20 mouse cellular contexts compared by ENCODE assay signal in the genomic region with DNA sequence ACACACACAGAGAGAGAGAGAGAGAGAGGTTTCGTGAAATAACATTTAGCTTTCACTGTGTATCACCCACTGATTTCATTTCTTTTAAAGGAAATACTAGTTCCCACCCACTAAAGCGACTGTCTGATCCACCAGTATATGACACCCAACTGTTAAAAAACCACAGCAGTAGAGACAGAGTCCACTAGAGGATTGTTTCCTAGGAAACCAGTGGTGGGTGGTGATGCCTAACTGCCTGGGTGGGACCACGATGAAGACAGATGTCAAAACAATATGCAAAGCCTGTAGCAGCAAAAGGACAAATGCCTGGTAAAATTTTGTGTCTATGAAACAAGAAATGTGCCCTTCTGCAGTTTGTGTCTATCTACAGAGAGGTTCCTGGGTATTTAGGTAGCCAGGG. TPM values are rescaled to one million over a fixed set of nuclear protein-coding genes. Genes with fewer than 3 reads are reported as not detected.
DNase-seq lines count a peak whose midpoint lies in the region; ATAC-seq and TF ChIP-seq lines count a peak whose summit lies in the region.
"Had no signal": no experiment of that assay in that cellular context is flagged by ENCODE, and none has a peak within 500 bp of the region (broad histone marks: within the 10 kb centered on the region; RNA-seq: fewer than 3 reads in every experiment).

No protein-coding gene starts in this region.

- no peaks in the 10 kb centered on the region for H3K27me3 ChIP-seq in kidney, adult 2 months (replicated peaks; ENCODE audit: control insufficient read depth, insufficient read depth, low read length)
- H3K27me3 ChIP-seq: limb, embryonic 12.5 days had no signal

- H3K27ac ChIP-seq in kidney, adult 2 months (ENCODE audit: insufficient read depth, low read depth, low read length), result no peak overlapping the region
- H3K27ac ChIP-seq: gastrocnemius, adult 2 months; hindbrain, embryonic 14.5 days; limb, embryonic 12.5 days; liver, embryonic 14.5 days; midbrain, embryonic 10.5 days; stomach, postnatal 0 days had no signal

- WGBS in kidney, adult 2 months, result 77% methylated on average over 3 of the region's 3 CpGs

- no peaks in the 10 kb centered on the region for H3K4me1 ChIP-seq in kidney, adult 2 months (ENCODE audit: control insufficient read depth, insufficient read depth, low read length)
- H3K4me1 ChIP-seq: limb, embryonic 12.5 days; midbrain, embryonic 10.5 days had no signal

- DNase-seq in frontal cortex, postnatal 25 days (ENCODE audit: low spot score in 2 of 2), result no peak
- peak; percentile 4 for DNase-seq in T-cell, adult 2 months (ENCODE audit: low spot score)
- peak; percentile 40 to 67 for DNase-seq in frontal cortex, postnatal 36 days (ENCODE audit: low spot score in 2 of 2)
- DNase-seq in left cerebral cortex, adult 9 months (ENCODE audit: low spot score in 2 of 2), result peak; percentile 25 to 62
- no peak for DNase-seq in testis, postnatal 14 days (ENCODE audit: low spot score)
- no peak for DNase-seq in kidney, adult 2 months
- no peak for DNase-seq in thymus, postnatal 36 days
- DNase-seq: adrenal gland, adult 8-10 months; B cell, adult 2 months; cerebellum, adult 18-20 months; gastrocnemius, adult 2 months; kidney, postnatal 14 days had no signal

- H3K4me3 ChIP-seq in kidney, adult 2 months (ENCODE audit: insufficient read depth, low read depth, low read length), result no peak overlapping the region
- H3K4me3 ChIP-seq: gastrocnemius, adult 2 months; limb, embryonic 12.5 days; midbrain, embryonic 10.5 days had no signal

- ATAC-seq in frontal cortex, adult (ENCODE audit: low TSS enrichment), result peak; percentile 76
- ATAC-seq: intestine, postnatal 0 days; lung, postnatal 0 days had no signal

- no peak for TF ChIP-seq POLR2A in kidney, adult 2 months (IDR thresholded peaks at IDR 0.05; ENCODE audit: low read depth, low read length)

- no peaks in the 10 kb centered on the region for H3K36me3 ChIP-seq in kidney, adult 2 months (ENCODE audit: control insufficient read depth, insufficient read depth, low read length)
- H3K36me3 ChIP-seq: limb, embryonic 12.5 days; midbrain, embryonic 10.5 days had no signal

- TF ChIP-seq CTCF in kidney, adult 2 months (conservative IDR thresholded peaks at IDR 0.05; ENCODE audit: insufficient read depth, insufficient read length, low read depth, low read length), result no peak

RNA-seq across cellular contexts. Expression of gene Rin3, which starts 31.8 kb away (rescaled TPM):
- polyA plus RNA-seq in kidney, adult 2 months (2012; rRNA removed), result 11.6 and 15.4 TPM in 2 replicates

Comparison
In these comparisons a context has a peak if more than half of its experiments do, and no peak if none do; other contexts are left out.
1. DNase-seq: peak in T-cell, adult 2 months (single experiment), frontal cortex, postnatal 36 days (2 of 2) and left cerebral cortex, adult 9 months (2 of 2); none in frontal cortex, postnatal 25 days (0 of 2), testis, postnatal 14 days (single experiment), kidney, adult 2 months (single experiment) and thymus, postnatal 36 days (0 of 2).